Mouse (Mus musculus) ES-Bruce4 (cell line): Measurements from ENCODE around the gene Ccdc141.

ENCODE experiments used
- CTCF ChIP-seq: IDR thresholded peaks from one replicate; pipeline ENCODE4 v1.8.1; 2011; ENCODE audit warnings: low read depth, low read length
- EP300 ChIP-seq: IDR thresholded peaks from 2 replicates; pipeline ENCODE4 v1.6.1; 2011; ENCODE audit warnings: low read depth, low read length; ENCODE audit not compliant: insufficient read depth
- POLR2A ChIP-seq: IDR thresholded peaks from one replicate; pipeline ENCODE4 v1.8.1; 2011; ENCODE audit warnings: low read length; ENCODE audit not compliant: insufficient read depth

- TF ChIP-seq POLR2A (no peak), CTCF (no peak), EP300 (no peak)
These were observed 89.8 kb downstream of the Ccdc141 start for GRCm38 (mm10) chr2:77080657-77081056.
